Mouse (Mus musculus) adrenal gland, adult 18-20 months (tissue): ENCODE results near the gene 1600014C10Rik. TPM values are rescaled to one million over a fixed set of nuclear protein-coding genes. Genes with fewer than 3 reads are reported as not detected.
A peak's percentile ranks its signal among the peaks of the same experiment; 100 is the strongest.

ENCODE experiments used
- DNase-seq, 2 experiments: peaks; one replicate each; pipeline ENCODE4 v3.0.0; 2021 to 2022; ENCODE audit warnings: low spot score in 2 of 2
- total RNA-seq, 2 experiments: library from RNA; stranded (reverse); gene quantifications; 1 replicate in 1 of 2; 2 replicates in 1 of 2; pipeline ENCODE4 v1.2.3; 2021

Gene 1600014C10Rik
- total RNA-seq, 2 experiments from 2014 or later, result 45.4 to 47.7 TPM

- DNase-seq, result peak; percentile 88 to 90
Observed at GRCm38 (mm10) chr7:38182596-38182961, 438 bp upstream of the 1600014C10Rik start.

GRCm38 (mm10) chr7:38183709-38184417 is 846 bp downstream of the 1600014C10Rik start:
- DNase-seq, result peak; percentile 80 to 85

- no peak for DNase-seq
Observed at GRCm38 (mm10) chr7:38184418-38184745, 1.4 kb downstream of the 1600014C10Rik start.

GRCm38 (mm10) chr7:38184786-38185185 is 1.8 kb downstream of the 1600014C10Rik start:
- DNase-seq, result no peak

GRCm38 (mm10) chr7:38186861-38187260 is 3.8 kb downstream of the 1600014C10Rik start:
- DNase-seq, result no peak

GRCm38 (mm10) chr7:38187796-38188195 is 4.8 kb downstream of the 1600014C10Rik start:
- DNase-seq, result no peak

- DNase-seq, result no peak
Observed at GRCm38 (mm10) chr7:38188281-38189075, 5.5 kb downstream of the 1600014C10Rik start.

- DNase-seq, result no peak
Observed at GRCm38 (mm10) chr7:38189136-38189982, 6.3 kb downstream of the 1600014C10Rik start.

GRCm38 (mm10) chr7:38190056-38190835 is 7.2 kb downstream of the 1600014C10Rik start:
- no peak for DNase-seq

- no peak for DNase-seq
Observed at GRCm38 (mm10) chr7:38191146-38191545, 8.1 kb downstream of the 1600014C10Rik start.

GRCm38 (mm10) chr7:38191571-38191970 is 8.6 kb downstream of the 1600014C10Rik start:
- no peak for DNase-seq

- DNase-seq, result no peak
Observed at GRCm38 (mm10) chr7:38199907-38200605, 17.0 kb downstream of the 1600014C10Rik start.

GRCm38 (mm10) chr7:38200606-38201289 is 17.7 kb downstream of the 1600014C10Rik start:
- peak; percentile 87 to 91 for DNase-seq

- no peak for DNase-seq
Observed at GRCm38 (mm10) chr7:38201290-38201658, 18.3 kb downstream of the 1600014C10Rik start.

- no peak for DNase-seq
Observed at GRCm38 (mm10) chr7:38204314-38204713, 21.3 kb downstream of the 1600014C10Rik start.

- DNase-seq, result no peak
Observed at GRCm38 (mm10) chr7:38205801-38206200, 22.8 kb downstream of the 1600014C10Rik start.

- no peak for DNase-seq
Observed at GRCm38 (mm10) chr7:38206564-38206963, 23.5 kb downstream of the 1600014C10Rik start.

- no peak for DNase-seq
Observed at GRCm38 (mm10) chr7:38208969-38209368, 26.0 kb downstream of the 1600014C10Rik start.

GRCm38 (mm10) chr7:38209478-38210152 is 26.6 kb downstream of the 1600014C10Rik start:
- no peak for DNase-seq
